Mouse (Mus musculus) lung, adult 10 weeks (tissue): Measurements from ENCODE around the gene Tma7. TPM values are rescaled to one million over a fixed set of nuclear protein-coding genes. Genes with fewer than 3 reads are reported as not detected.

Experiments used
- polyA plus RNA-seq: library from polyadenylated mRNA; stranded (reverse); fragments of 350-450 nt; fragmentation: Illumina TruSeq; extraction: RNeasy Lipid Tissue Mini Kit (QIAGEN cat#74804); gene quantifications from one replicate; pipeline ENCODE4 v1.2.3, GENCODE M21; 2014; ENCODE audit warnings: low read depth, low replicate concordance; ENCODE audit not compliant: insufficient read depth

Tma7 gene
- polyA plus RNA-seq: 289 TPM

GRCm38 (mm10) chr9:109082124-109082800 is at the start of gene Tma7, which contains the start of gene Ccdc51:
Gene Tma7 (minus strand): TSS chr9:109082587.
Gene Ccdc51 (plus strand): TSS chr9:109082493.

GRCm38 (mm10) chr9:109095137-109095982 is 13.0 kb upstream of the Tma7 start, which contains the start of gene Plxnb1:
Gene Plxnb1 (plus strand): TSS chr9:109095389.

GRCm38 (mm10) chr9:109073661-109074573 is 8.5 kb downstream of the Tma7 start, which contains the start of gene Atrip:
Gene Atrip (minus strand): TSS chr9:109074124.

GRCm38 (mm10) chr9:109059136-109059903 is 23.1 kb downstream of the Tma7 start, which contains the start of gene Trex1:
Gene Trex1 (minus strand): TSS chr9:109059734.

GRCm38 (mm10) chr9:109038086-109038895 is 44.1 kb downstream of the Tma7 start, which contains the start of gene Shisa5:
Gene Shisa5 (plus strand): TSS chr9:109038565.

Other genes starting within 250 kb of the Tma7 start
- gene Slc26a6, start 229.3 kb downstream of the Tma7 start, polyA plus RNA-seq: 7.2 TPM
- not detected for gene Tmem89, start 168.0 kb downstream of the Tma7 start, polyA plus RNA-seq
- gene Uqcrc1, start 146.0 kb downstream of the Tma7 start, polyA plus RNA-seq: 127 TPM
- 3.0 TPM for gene Col7a1, start 129.0 kb downstream of the Tma7 start, polyA plus RNA-seq
- 0.21 TPM for gene Ucn2, start 96.6 kb downstream of the Tma7 start, polyA plus RNA-seq
- 19.0 TPM for gene Pfkfb4, start 90.8 kb downstream of the Tma7 start, polyA plus RNA-seq
- 219 TPM for gene Shisa5, start 44.0 kb downstream of the Tma7 start, polyA plus RNA-seq
- gene Trex1, start 22.9 kb downstream of the Tma7 start, polyA plus RNA-seq: 21.7 TPM
- gene Atrip, start 8.5 kb downstream of the Tma7 start, polyA plus RNA-seq: 5.9 TPM
- gene Ccdc51, start 94 bp downstream of the Tma7 start, polyA plus RNA-seq: 4.3 TPM
- gene Plxnb1, start 12.8 kb upstream of the Tma7 start, polyA plus RNA-seq: 10.0 TPM
- gene Fbxw21, start 79.5 kb upstream of the Tma7 start, polyA plus RNA-seq: not detected
- not detected for gene Fbxw13, start 113.4 kb upstream of the Tma7 start, polyA plus RNA-seq
- gene Fbxw20, start 152.2 kb upstream of the Tma7 start, polyA plus RNA-seq: not detected
- not detected for gene Fbxw14, start 205.1 kb upstream of the Tma7 start, polyA plus RNA-seq